Mouse (Mus musculus) cerebellum, adult 2 months (tissue): Measurements from ENCODE around the gene Proser1. TPM values are rescaled to one million over a fixed set of nuclear protein-coding genes. Genes with fewer than 3 reads are reported as not detected.

Experiments used
- DNase-seq, 2 experiments: peaks; one replicate each; pipeline ENCODE4 v3.0.0; 2021
- H3K27ac ChIP-seq: fragments of 200-500 bp; 2 replicates; pipeline ENCODE4 v1.5.1; 2012; ENCODE audit warnings: low read length, control low read depth, inconsistent platforms; ENCODE audit not compliant: insufficient read depth
- H3K27me3 ChIP-seq: fragments of 200-500 bp; 2 replicates; pipeline ENCODE4 v1.6.1; 2012; ENCODE audit warnings: inconsistent platforms, mild to moderate bottlenecking, low read length, moderate library complexity; ENCODE audit not compliant: control insufficient read depth, insufficient read depth
- H3K4me1 ChIP-seq: fragments of 200-500 bp; 2 replicates; pipeline ENCODE4 v1.6.1; 2011; ENCODE audit warnings: low read length; ENCODE audit not compliant: control insufficient read depth, insufficient read depth
- H3K4me3 ChIP-seq: fragments of 200-500 bp; replicated peaks from 2 replicates; pipeline ENCODE3; 2011; ENCODE audit warnings: mild to moderate bottlenecking, low read depth, low read length, control low read depth; ENCODE audit not compliant: insufficient read depth
- CTCF ChIP-seq: fragments of 200-500 bp; IDR thresholded peaks from 2 replicates; pipeline ENCODE4 v1.5.1; 2011; ENCODE audit warnings: low read depth, mild to moderate bottlenecking, control low read depth, low read length, moderate library complexity, borderline replicate concordance; ENCODE audit not compliant: insufficient read depth
- POLR2A ChIP-seq: fragments of 200-500 bp; IDR thresholded peaks from 2 replicates; pipeline ENCODE4 v1.6.1; 2011; ENCODE audit warnings: low read length, control low read depth, borderline replicate concordance; ENCODE audit not compliant: insufficient read depth
- WGBS: fragments of 180-500 bp; shearing (Covaris S2); methylation state at CpG from one replicate; pipeline ENCODE4 v1.1.7; 2018; 5-methylcytosine and 5-hydroxymethylcytosine counted together
- polyA plus RNA-seq: library from polyadenylated mRNA; depleted of rRNA; stranded (reverse); fragments of >200 nt; gene quantifications from 2 replicates; pipeline ENCODE4 v1.2.3, GENCODE M21; 2012

The Proser1 gene
- polyA plus RNA-seq, 1 experiment: 21.2 TPM

- DNase-seq: no peak
- TF ChIP-seq POLR2A (no peak), CTCF (no peak)
- Histone ChIP-seq H3K4me1 (no peaks in the 10 kb centered on the region), H3K27me3 (no peaks in the 10 kb centered on the region; the same call in 1 of the 2 replicates), H3K27ac (no peak overlapping the region), H3K4me3 (no peak overlapping the region)
- 76% methylated on average over 10 of the region's 10 CpGs for WGBS
Observed at GRCm38 (mm10) chr3:53486561-53486960, 23.1 kb downstream of the Proser1 start.

DNA sequence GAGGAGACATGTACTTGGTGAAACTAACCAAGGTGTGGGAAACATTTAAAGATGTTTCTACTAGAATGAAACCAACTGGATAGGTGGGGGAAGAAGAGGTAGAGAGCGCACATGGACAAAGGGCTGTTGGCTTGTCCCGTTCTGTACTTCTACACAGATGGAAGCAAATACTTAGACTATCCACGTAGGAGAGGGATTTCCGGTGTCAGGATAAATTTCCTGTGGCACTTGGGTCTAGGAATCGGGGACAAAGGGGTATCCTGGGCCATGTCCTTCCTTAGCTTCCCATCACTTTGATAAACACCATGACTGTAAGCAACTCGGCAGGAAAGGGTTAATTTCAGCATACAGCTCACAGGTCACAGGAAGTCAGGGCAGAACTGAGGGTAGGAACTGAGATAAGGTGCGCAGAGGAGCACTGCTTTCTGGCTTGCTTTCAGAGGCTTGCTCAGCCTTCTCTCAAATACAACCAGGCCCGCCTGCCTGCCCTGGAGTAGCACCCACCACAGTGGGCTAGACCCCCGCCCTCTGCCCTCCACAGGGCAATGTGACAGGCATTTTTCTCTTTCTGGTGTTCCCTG is 23.6 kb downstream of the Proser1 start:
- Histone ChIP-seq H3K4me1 (no peaks in the 10 kb centered on the region), H3K27ac (no peak overlapping the region), H3K27me3 (no peaks in the 10 kb centered on the region; the same call in 1 of the 2 replicates), H3K4me3 (no peak overlapping the region)
- TF ChIP-seq POLR2A: no peak
- TF ChIP-seq CTCF: no peak
- 83% methylated on average over 9 of the region's 9 CpGs for WGBS
- DNase-seq: no peak

DNA sequence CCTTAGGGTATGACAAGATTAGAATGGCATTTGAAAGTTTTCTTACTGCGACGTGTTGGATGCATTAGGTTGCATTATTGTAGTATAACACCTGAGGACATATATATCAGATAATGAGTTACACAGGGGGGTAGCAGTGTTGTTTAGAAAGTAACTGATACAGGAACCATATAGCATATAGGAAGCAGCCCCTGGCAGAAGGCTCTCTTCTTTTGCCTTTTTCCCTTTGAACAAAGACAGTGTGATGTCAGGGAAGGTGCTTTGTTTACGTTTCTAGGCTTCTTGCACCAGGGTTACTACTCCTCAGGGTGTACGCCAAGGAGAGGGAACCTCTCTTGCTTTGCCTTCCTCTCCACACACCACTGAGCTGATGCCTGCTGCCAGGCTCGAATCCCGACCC is 24.9 kb downstream of the Proser1 start, which contains the start of gene Stoml3:
Gene Stoml3 (plus strand): TSS at position 301 of the 400 bp plus-strand sequence.
- DNase-seq: no peak
- 79% methylated on average over 6 of the region's 6 CpGs for WGBS
- Histone ChIP-seq H3K4me3 (no peak within 1 kb of the TSS), H3K4me1 (no peaks in the 10 kb centered on the region), H3K27ac (no peak within 1 kb of the TSS), H3K27me3 (no peaks in the 10 kb centered on the region; the same call in 1 of the 2 replicates)
- no peak for TF ChIP-seq POLR2A
- no peak for TF ChIP-seq CTCF

GRCm38 (mm10) chr3:53498351-53498905 is 35.0 kb downstream of the Proser1 start:
- H3K27me3 ChIP-seq: no peaks in the 10 kb centered on the region
- TF ChIP-seq POLR2A (no peak), CTCF (no peak)
- 64% methylated on average over 6 of the region's 6 CpGs for WGBS
- no peak for DNase-seq
- H3K4me1 ChIP-seq: no peaks in the 10 kb centered on the region
- H3K4me3 ChIP-seq: no peak overlapping the region
- H3K27ac ChIP-seq: no peak overlapping the region

GRCm38 (mm10) chr3:53502428-53502827 is 39.0 kb downstream of the Proser1 start:
- H3K4me1 ChIP-seq: no peaks in the 10 kb centered on the region
- H3K27me3 ChIP-seq: no peaks in the 10 kb centered on the region
- no peak overlapping the region for H3K27ac ChIP-seq
- 51% methylated on average over 6 of the region's 6 CpGs for WGBS
- H3K4me3 ChIP-seq: no peak overlapping the region
- DNase-seq: no peak
- TF ChIP-seq POLR2A (no peak), CTCF (peak; percentile 47; the same call in 1 of the 2 replicates)

DNA sequence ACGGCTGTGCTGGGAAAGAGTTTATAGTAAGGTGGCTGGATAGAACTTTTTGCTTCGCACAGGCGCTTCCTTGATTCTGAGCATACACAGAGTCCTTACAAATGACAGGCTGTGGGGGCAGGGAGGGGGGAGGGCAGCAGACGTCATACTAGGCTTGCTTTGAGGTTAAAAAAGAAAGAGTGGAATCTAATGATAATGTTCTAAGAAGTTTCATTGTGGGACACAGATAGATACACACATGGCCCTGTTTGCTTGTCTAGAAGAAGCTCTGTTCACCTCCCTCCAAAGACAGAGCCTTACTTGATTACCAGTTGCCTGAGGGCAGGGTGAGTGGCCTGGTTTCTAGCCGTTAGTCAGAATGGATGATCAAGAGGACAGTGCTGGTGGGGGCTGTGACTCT is 49.6 kb downstream of the Proser1 start:
- Histone ChIP-seq H3K4me3 (no peak overlapping the region), H3K27ac (no peak overlapping the region), H3K4me1 (no peaks in the 10 kb centered on the region), H3K27me3 (no peaks in the 10 kb centered on the region)
- WGBS: 81% methylated on average over 5 of the region's 5 CpGs
- no peak for DNase-seq
- TF ChIP-seq POLR2A (no peak), CTCF (no peak)

GRCm38 (mm10) chr3:53514221-53515065 is 51.0 kb downstream of the Proser1 start:
- H3K4me3 ChIP-seq: no peak overlapping the region
- no peak overlapping the region for H3K27ac ChIP-seq
- no peak for TF ChIP-seq POLR2A
- no peak for TF ChIP-seq CTCF
- 52% methylated on average over 4 of the region's 4 CpGs for WGBS
- DNase-seq: no peak
- H3K27me3 ChIP-seq: no peaks in the 10 kb centered on the region
- H3K4me1 ChIP-seq: no peaks in the 10 kb centered on the region
